Mouse (Mus musculus): ENCODE results near the gene Tnnt1. TPM values are rescaled to one million over a fixed set of nuclear protein-coding genes. Genes with fewer than 3 reads are reported as not detected.

Gene Tnnt1
- polyA plus RNA-seq, 1 experiment from 2014 or later, result 4.7 TPM

DNA sequence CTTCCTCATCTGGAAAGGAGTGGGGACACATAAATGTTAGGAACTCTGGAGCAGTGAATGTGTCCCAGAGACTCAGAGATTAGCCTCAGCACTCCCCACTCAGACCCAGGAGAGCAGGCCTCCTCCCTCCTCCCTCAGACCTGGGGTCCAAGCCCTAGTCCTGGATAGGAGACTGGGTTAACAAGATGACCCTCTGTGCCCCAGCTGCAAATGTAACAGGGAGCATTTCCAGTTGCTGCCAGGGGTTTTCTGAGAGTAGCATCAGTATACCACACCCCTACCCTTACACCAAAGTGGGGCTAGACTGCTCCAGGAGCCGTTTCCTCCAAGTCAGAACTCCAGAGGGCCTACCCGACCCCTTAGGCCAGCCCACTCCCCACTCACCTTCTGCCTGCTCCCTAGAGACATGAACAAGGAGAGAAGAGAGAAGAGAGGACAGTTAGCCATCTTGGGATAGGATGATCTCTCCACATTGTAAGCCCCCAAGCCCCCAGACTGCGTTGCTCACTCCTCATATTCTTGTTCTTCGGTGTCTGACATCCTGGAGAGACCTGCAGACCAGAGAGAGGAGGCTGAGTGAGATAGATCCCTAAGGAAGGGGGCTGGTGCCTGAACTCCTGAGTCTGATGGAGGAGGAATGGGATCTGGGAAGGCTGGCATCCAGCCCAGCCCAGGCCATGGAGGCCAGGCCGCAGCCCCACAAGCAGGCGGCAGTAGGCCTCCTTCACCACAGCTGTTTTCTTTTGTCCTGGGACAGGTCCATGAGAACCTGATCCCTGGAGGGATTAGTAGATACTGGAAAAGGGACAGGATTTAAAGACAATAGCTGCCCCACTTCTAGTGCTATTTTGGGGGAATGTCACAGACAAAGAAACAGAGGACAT lies 2.1 kb downstream of the Tnnt1 start:
- DNase-seq (ENCODE audit: low spot score), result no peak
- Histone ChIP-seq H3K27me3 (ENCODE audit: low read depth, poor library complexity, severe bottlenecking) (peaks cover 8% of the 10 kb centered on the region; the same call in 1 of the 2 replicates), H3K36me3 (no peaks in the 10 kb centered on the region), H3K4me1 (peaks cover 45% of the 10 kb centered on the region), H3K9me3 (replicated peaks) (no peaks in the 10 kb centered on the region), H3K4me3 (no peak overlapping the region), H3K27ac (replicated peaks) (peak overlapping the region; percentile 76)
- 43% methylated on average over 6 of the region's 6 CpGs for whole genome bisulfite sequencing

DNA sequence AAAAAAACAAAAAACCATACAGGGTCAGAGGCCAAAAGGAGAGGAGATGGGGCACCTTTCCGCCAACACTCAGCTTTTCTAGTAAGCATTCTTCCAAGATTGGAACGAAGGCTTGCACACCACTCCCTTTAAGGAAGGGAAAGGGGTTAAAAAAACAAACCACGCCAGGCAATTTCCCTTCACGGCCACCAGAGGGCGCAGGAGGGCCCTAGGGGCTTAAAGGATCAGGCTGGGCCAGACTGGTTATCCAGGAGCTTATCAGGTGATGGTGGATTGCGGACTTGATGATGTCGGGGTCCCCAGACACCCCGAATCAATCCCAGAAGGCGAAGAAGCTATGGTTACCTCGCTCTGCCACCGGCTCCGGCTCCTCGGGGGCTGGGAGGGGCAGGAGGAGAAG lies 2.9 kb downstream of the Tnnt1 start:
- Histone ChIP-seq H3K9me3 (replicated peaks) (no peaks in the 10 kb centered on the region), H3K4me1 (peaks cover 45% of the 10 kb centered on the region), H3K36me3 (no peaks in the 10 kb centered on the region), H3K27ac (replicated peaks) (0 out of 2 replicates have a peak overlapping the region, but pooled peaks have one; percentile 28), H3K27me3 (ENCODE audit: low read depth, poor library complexity, severe bottlenecking) (peaks cover 8% of the 10 kb centered on the region; the same call in 1 of the 2 replicates), H3K4me3 (no peak overlapping the region)
- DNase-seq (ENCODE audit: low spot score), result peak; percentile 53
- 34% methylated on average over 13 of the region's 13 CpGs for WGBS

DNA sequence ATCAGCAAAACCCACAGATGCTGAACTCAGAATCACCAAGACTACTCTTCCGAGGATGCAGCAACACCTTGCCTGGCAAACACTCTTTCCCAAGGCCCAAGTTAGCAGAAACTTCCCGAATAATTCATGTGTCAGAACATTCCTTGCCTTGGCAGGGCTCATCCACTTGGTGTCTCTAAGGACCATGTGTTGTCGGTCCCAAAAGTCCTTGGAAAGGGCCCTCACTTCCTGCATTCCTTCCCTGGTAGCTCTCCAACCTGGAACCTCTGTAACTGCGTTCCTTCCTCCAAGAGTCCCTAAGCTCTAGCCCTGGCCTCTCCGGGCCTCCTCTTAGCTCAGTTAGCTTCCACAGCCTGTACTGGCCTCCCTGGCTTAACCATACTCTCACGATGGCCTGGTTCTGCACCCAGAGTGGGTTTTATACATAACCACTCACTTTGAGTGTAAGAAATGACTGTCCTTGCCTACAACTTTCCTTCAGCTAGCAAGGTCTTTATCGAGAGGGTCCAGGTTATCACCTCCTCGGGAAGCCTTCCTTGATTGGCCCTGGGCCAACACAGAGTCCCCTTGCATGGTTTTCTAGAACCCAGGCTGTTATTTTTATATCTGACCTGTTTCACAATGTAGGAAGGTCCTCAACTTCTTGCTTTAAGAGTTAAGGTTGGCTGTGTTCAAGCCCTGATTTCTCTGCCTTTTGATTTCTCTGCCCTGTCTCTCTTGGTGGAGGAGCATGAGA lies 4.5 kb downstream of the Tnnt1 start:
- no peak overlapping the region for H3K4me3 ChIP-seq
- WGBS, result 83% methylated on average over 8 of the region's 8 CpGs
- no peak overlapping the region for H3K27ac ChIP-seq (replicated peaks)
- H3K36me3 ChIP-seq, result no peaks in the 10 kb centered on the region
- DNase-seq (ENCODE audit: low spot score), result no peak
- H3K9me3 ChIP-seq (replicated peaks), result no peaks in the 10 kb centered on the region
- peaks cover 8% of the 10 kb centered on the region; the same call in 1 of the 2 replicates for H3K27me3 ChIP-seq (ENCODE audit: low read depth, poor library complexity, severe bottlenecking)
- H3K4me1 ChIP-seq, result peaks cover 41% of the 10 kb centered on the region

DNA sequence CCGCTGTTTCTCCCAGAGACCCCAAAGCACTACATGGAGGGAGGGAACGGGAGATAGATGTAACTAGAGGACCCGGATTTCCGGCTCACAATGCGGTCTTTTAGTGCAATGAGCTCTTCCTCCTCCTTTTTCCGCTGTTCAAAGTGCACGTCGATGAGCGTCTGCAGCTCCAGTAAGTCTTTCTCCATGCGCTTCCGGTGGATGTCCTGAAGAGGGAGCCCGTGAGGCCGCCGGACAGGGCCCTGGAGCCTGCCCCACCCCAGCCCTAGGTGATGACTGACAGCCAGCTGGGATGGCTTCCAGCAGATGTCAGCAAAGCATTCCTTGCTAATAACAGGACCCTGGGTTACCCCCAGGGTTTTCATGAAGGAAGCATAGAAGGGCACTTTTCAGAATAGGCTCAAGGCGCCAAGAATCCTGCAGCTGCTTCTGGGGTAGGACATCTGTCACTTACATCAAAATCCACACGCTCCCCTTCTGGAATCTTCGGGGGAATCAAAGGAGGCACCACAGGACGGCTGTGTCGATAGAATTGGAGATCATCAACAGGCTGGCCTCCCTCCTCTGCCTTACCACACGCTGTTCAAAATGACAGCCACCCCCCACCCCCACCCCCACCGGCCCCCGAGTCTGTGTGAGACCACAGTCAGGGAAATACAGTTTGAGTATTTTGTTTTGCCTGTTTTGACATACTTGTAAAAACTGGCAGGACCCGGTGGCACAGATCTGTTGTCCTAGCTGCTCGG lies 6.1 kb downstream of the Tnnt1 start:
- Histone ChIP-seq H3K27me3 (ENCODE audit: low read depth, poor library complexity, severe bottlenecking) (peaks cover 8% of the 10 kb centered on the region; the same call in 1 of the 2 replicates), H3K4me1 (peaks cover 29% of the 10 kb centered on the region), H3K27ac (replicated peaks) (0 out of 2 replicates have a peak overlapping the region, but pooled peaks have one; percentile 23), H3K9me3 (replicated peaks) (no peaks in the 10 kb centered on the region), H3K4me3 (peak overlapping the region; percentile 23), H3K36me3 (no peaks in the 10 kb centered on the region)
- peak; percentile 83 for DNase-seq (ENCODE audit: low spot score)
- 23% methylated on average over 24 of the region's 24 CpGs for WGBS

DNA sequence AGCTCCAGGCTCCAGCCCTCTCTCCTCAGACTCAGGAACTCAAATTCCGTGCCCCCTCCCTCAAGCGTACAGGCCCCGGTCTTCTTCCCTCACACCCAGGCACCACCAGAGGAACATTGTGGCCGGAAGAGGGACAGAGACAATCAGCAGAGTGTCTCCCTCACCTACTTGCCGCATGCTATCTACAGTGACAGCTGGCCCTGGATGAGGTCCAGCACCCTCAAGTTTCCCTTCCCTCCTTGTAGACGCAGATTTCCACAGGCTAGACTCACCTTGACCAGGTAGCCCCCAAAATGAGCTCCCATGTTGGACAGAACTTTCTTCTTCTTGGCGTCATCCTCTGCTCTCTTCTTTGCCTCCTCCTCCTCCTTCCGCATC lies 7.5 kb downstream of the Tnnt1 start:
- Histone ChIP-seq H3K36me3 (no peaks in the 10 kb centered on the region), H3K27me3 (ENCODE audit: low read depth, poor library complexity, severe bottlenecking) (peaks cover 8% of the 10 kb centered on the region; the same call in 1 of the 2 replicates), H3K4me3 (no peak overlapping the region), H3K27ac (replicated peaks) (no peak overlapping the region), H3K4me1 (peaks cover 18% of the 10 kb centered on the region), H3K9me3 (replicated peaks) (no peaks in the 10 kb centered on the region)
- WGBS, result 86% methylated on average over 8 of the region's 8 CpGs
- no peak for DNase-seq (ENCODE audit: low spot score)

DNA sequence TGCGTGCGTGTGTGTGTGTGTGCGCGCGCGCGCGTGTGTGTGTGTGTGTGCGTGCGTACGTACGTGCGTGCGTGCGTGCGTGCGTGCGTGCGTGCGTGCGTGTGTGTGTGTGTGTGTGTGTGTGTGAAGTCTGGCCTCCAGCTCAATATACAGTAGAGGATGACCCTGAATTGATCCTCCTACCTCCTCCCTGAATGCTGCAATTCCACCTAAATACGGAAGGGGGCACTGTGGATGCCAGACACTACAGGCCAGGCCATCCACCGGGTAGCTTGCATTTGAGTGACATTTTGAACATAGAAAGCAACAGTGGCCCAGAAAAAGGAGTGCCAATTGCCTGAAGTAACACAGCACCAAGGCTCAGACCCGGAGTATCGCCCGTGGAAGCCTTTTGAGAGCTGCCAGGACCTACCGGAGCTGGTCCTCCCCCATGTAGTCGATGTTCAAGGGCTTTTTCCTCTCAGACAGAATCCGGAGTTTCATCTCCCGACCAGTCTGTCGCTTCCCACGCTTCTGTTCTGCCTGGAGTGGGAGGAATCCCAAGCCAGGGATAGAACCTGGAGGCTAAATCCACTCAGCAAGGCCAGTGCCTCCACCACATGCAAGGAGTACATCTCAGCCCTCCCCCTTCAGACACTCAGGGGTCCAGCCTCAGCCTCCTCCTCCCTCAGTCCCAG lies 8.0 kb downstream of the Tnnt1 start:
- H3K4me3 ChIP-seq, result no peak overlapping the region
- no peak overlapping the region for H3K27ac ChIP-seq (replicated peaks)
- peaks cover 14% of the 10 kb centered on the region for H3K4me1 ChIP-seq
- 76% methylated on average over 32 of the region's 32 CpGs for WGBS
- H3K36me3 ChIP-seq, result no peaks in the 10 kb centered on the region
- no peaks in the 10 kb centered on the region for H3K9me3 ChIP-seq (replicated peaks)
- peaks cover 8% of the 10 kb centered on the region; the same call in 1 of the 2 replicates for H3K27me3 ChIP-seq (ENCODE audit: low read depth, poor library complexity, severe bottlenecking)
- no peak for DNase-seq (ENCODE audit: low spot score)

DNA sequence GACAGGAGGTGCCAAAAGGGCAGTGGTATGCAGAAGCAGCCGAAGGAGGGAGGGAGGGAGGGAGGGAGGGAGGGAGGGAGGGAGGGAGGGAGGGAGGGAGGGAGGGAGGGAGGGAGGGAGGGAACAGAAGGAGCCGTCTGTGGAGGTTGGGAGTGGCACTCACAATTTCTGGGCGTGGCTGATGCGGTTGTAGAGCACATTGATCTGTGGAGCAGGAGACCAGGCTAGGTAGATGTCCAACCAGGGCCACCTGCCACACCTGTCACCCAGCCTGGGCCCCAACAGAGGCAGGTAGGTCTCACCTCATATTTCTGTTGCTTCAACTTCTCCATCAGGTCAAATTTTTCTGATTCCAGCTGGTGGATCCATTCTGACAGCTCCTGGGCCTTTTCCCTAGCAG lies 9.0 kb downstream of the Tnnt1 start:
- Histone ChIP-seq H3K4me1 (peaks cover 17% of the 10 kb centered on the region), H3K27ac (replicated peaks) (no peak overlapping the region), H3K4me3 (no peak overlapping the region), H3K27me3 (ENCODE audit: low read depth, poor library complexity, severe bottlenecking) (peaks cover 8% of the 10 kb centered on the region; the same call in 1 of the 2 replicates), H3K36me3 (no peaks in the 10 kb centered on the region), H3K9me3 (replicated peaks) (no peaks in the 10 kb centered on the region)
- no peak for DNase-seq (ENCODE audit: low spot score)
- WGBS, result 61% methylated on average over 3 of the region's 4 CpGs

DNA sequence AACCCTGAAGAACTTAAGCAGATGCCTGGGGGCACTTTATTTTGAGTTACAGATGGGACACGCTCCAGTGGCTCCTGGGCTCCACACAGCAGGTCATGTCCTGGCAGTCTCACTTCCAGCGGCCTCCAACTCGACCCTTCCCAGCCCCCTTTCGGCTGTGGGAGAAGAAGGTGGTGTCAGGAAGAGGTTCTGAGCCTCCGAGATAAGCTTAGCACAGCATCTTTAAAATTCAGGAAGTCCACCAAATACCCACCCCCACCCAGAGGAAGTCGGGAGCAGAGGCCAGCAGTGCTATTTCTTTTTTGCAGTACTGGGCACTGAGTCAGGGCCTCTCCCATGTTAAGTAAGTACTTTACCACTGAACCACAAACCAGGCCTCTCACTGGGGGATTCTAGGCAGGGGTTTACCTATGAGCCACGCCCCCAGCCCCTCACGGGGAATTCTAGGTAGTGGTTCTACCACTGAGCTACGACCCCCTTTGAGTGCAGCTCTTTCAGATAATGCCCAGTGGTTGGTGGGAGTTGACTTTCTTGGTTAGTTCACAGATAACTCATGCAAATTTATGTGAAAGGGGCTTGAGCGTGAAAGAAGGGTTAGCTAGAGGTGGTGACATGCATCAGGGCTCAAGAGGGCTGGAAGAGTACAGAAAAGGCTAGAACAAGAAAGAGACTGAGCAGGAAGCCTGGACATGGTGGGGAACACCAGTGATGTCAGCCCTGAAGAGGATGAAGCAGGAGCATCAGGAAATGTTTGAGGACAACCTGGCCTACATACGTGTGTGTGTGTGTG lies 11.3 kb downstream of the Tnnt1 start:
- Histone ChIP-seq H3K36me3 (no peaks in the 10 kb centered on the region), H3K27me3 (ENCODE audit: low read depth, poor library complexity, severe bottlenecking) (peaks cover 8% of the 10 kb centered on the region; the same call in 1 of the 2 replicates), H3K4me3 (no peak overlapping the region), H3K27ac (replicated peaks) (no peak overlapping the region), H3K4me1 (peaks cover 20% of the 10 kb centered on the region), H3K9me3 (replicated peaks) (no peaks in the 10 kb centered on the region)
- WGBS, result 65% methylated on average over 11 of the region's 11 CpGs
- DNase-seq (ENCODE audit: low spot score), result no peak

DNA sequence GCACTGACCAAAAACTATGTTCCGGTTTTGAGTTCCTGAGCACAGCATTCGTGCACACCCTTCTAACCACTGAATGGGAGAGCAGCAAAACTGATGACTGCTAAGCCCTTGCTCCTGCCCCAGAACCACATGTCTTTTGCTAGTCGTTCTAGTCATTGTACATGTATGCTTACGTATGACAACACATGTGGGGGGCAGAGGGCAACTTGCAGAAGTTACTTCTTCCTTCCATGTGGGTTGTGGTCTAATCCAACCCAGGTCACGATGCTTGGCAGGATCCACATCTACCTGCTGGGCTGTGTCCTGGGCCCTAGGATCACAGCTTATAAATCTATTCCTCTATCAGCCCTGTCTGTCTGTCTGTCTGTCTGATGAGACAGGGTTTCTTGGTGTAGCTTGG lies 12.3 kb downstream of the Tnnt1 start:
- Histone ChIP-seq H3K4me3 (no peak overlapping the region), H3K9me3 (replicated peaks) (no peaks in the 10 kb centered on the region), H3K27me3 (ENCODE audit: low read depth, poor library complexity, severe bottlenecking) (no peaks in the 10 kb centered on the region; the same call in 1 of the 2 replicates), H3K4me1 (peaks cover 26% of the 10 kb centered on the region), H3K27ac (replicated peaks) (no peak overlapping the region), H3K36me3 (peaks cover 3% of the 10 kb centered on the region; the same call in 1 of the 2 replicates)
- no peak for DNase-seq (ENCODE audit: low spot score)
- 82% methylated on average over 5 of the region's 5 CpGs for WGBS

DNA sequence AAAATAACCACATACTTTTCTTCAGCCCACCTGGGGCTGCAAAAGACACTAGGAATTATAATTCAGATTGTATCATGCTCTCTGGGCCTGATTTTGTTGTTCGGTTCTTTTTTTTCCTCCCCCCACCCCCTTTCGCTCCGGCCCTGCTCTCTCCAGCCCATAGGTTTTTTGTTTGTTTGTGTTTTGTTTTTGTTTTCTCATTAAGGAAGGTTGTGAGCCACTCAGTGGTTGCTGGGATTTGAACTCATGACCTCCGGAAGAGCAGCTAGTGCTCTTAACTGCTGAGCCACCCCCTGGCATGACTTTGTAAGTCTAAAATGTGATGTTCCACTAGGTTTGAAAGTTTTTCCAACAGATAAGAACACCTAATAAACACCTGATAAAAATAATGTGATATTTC lies 13.1 kb downstream of the Tnnt1 start:
- H3K27ac ChIP-seq (replicated peaks), result no peak overlapping the region
- H3K36me3 ChIP-seq, result peaks cover 4% of the 10 kb centered on the region; the same call in 1 of the 2 replicates
- no peaks in the 10 kb centered on the region for H3K27me3 ChIP-seq (ENCODE audit: low read depth, poor library complexity, severe bottlenecking)
- peaks cover 34% of the 10 kb centered on the region for H3K4me1 ChIP-seq
- 84% methylated on average over 4 of the region's 4 CpGs for WGBS
- no peak overlapping the region; the same call in 1 of the 2 replicates for H3K4me3 ChIP-seq
- no peaks in the 10 kb centered on the region for H3K9me3 ChIP-seq (replicated peaks)
- DNase-seq (ENCODE audit: low spot score), result no peak

DNA sequence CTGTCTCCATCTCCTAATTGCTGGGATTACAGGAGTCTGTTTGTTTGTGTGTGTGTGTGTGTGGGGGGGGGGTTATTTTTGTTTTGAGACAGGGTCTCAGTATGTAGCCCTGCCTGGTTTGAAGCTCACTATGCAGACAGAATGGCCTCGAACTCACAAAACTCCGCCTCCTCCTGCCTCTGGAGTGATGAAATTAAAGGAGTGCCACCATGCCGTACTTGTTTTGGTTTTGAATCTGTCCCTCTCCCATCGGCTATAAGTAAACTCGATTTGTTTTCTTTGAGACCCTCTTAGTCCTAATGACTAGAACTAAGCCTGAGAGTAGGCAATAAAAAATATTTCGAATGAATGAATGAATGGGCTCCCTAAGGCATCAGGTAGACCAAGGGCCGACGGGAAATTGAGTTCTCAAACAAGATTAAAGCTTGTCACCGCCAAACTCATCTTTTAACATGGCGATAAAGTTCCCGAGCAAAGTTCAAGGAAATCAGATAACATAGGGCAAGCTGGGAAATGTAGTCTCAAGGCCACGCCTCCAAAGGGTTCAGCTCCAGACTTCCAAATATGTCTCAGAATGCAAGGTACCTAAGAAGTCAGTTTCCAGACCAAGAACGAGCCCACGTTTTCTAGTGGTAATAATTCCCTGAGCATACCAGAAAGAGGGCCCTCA lies 13.6 kb downstream of the Tnnt1 start:
- Histone ChIP-seq H3K4me1 (peaks cover 39% of the 10 kb centered on the region), H3K9me3 (replicated peaks) (no peaks in the 10 kb centered on the region), H3K27ac (replicated peaks) (peak overlapping the region; percentile 94), H3K27me3 (ENCODE audit: low read depth, poor library complexity, severe bottlenecking) (no peaks in the 10 kb centered on the region), H3K36me3 (peaks cover 4% of the 10 kb centered on the region), H3K4me3 (peak overlapping the region; percentile 96)
- 13% methylated on average over 14 of the region's 14 CpGs for WGBS
- DNase-seq (ENCODE audit: low spot score), result no peak

All from midbrain, embryonic 10.5 days (tissue).